Comparison of ENCODE assay signal across 22 mouse cellular contexts in genomic region chr5:84752053-84752452, GRCm38 (mm10).
A peak's percentile ranks its signal among the peaks of the same experiment; 100 is the strongest.
DNase-seq lines count a peak whose midpoint lies in the region; ATAC-seq and TF ChIP-seq lines count a peak whose summit lies in the region.
"Had no signal": no experiment of that assay in that cellular context is flagged by ENCODE, and none has a peak within 500 bp of the region (broad histone marks: within the 10 kb centered on the region; RNA-seq: fewer than 3 reads in every experiment).

No protein-coding gene starts in this region.

- TF ChIP-seq CTCF in layer of hippocampus, adult 2 months (conservative IDR thresholded peaks at IDR 0.05) = no peak

- no peak overlapping the region for H3K4me3 ChIP-seq in forebrain, embryonic 13.5 days
- no peak overlapping the region for H3K4me3 ChIP-seq in forebrain, embryonic 12.5 days (replicated peaks)
- no peak overlapping the region for H3K4me3 ChIP-seq in layer of hippocampus, adult 2 months
- H3K4me3 ChIP-seq in midbrain, embryonic 14.5 days (replicated peaks; ENCODE audit: low read depth, low read length) = no peak overlapping the region
- H3K4me3 ChIP-seq: embryonic facial prominence, embryonic 15.5 days; heart, embryonic 10.5 days; hindbrain, embryonic 13.5 days; kidney, embryonic 15.5 days; limb, embryonic 13.5 days; midbrain, embryonic 10.5 days; neural tube, embryonic 12.5 days had no signal

- H3K9me3 ChIP-seq in forebrain, embryonic 13.5 days (replicated peaks) = no peaks in the 10 kb centered on the region
- no peaks in the 10 kb centered on the region for H3K9me3 ChIP-seq in forebrain, embryonic 12.5 days
- H3K9me3 ChIP-seq in midbrain, embryonic 14.5 days (ENCODE audit: control insufficient read depth, low read length) = no peaks in the 10 kb centered on the region
- H3K9me3 ChIP-seq: embryonic facial prominence, embryonic 15.5 days; heart, embryonic 10.5 days; hindbrain, embryonic 13.5 days; kidney, embryonic 15.5 days; limb, embryonic 13.5 days; midbrain, embryonic 10.5 days; neural tube, embryonic 12.5 days had no signal

- H3K4me2 ChIP-seq in forebrain, embryonic 13.5 days = no peak overlapping the region
- H3K4me2 ChIP-seq in forebrain, embryonic 12.5 days = no peak overlapping the region
- H3K4me2 ChIP-seq in midbrain, embryonic 14.5 days (ENCODE audit: low read length) = no peak overlapping the region
- H3K4me2 ChIP-seq: embryonic facial prominence, embryonic 15.5 days; hindbrain, embryonic 13.5 days; kidney, embryonic 15.5 days; limb, embryonic 13.5 days; neural tube, embryonic 12.5 days had no signal

- peak; percentile 70; the same call in 1 of the 2 replicates for ATAC-seq in forebrain, embryonic 13.5 days
- ATAC-seq in forebrain, embryonic 12.5 days (ENCODE audit: low FRiP score) = no peak
- no peak for ATAC-seq in frontal cortex, adult (ENCODE audit: low TSS enrichment)
- no peak for ATAC-seq in midbrain, embryonic 14.5 days (ENCODE audit: low FRiP score, low TSS enrichment)
- ATAC-seq: intestine, embryonic 16.5 days had no signal

- no peaks in the 10 kb centered on the region for H3K27me3 ChIP-seq in forebrain, embryonic 13.5 days
- H3K27me3 ChIP-seq in forebrain, embryonic 12.5 days = no peaks in the 10 kb centered on the region
- H3K27me3 ChIP-seq in midbrain, embryonic 14.5 days (ENCODE audit: control insufficient read depth, insufficient read depth, low read length) = no peaks in the 10 kb centered on the region
- H3K27me3 ChIP-seq: embryonic facial prominence, embryonic 15.5 days; hindbrain, embryonic 13.5 days; kidney, embryonic 15.5 days; limb, embryonic 13.5 days; neural tube, embryonic 12.5 days had no signal

- H3K4me1 ChIP-seq in forebrain, embryonic 13.5 days = no peaks in the 10 kb centered on the region
- no peaks in the 10 kb centered on the region for H3K4me1 ChIP-seq in forebrain, embryonic 12.5 days
- H3K4me1 ChIP-seq in midbrain, embryonic 14.5 days (ENCODE audit: control insufficient read depth, insufficient read depth, low read length) = no peaks in the 10 kb centered on the region
- H3K4me1 ChIP-seq: embryonic facial prominence, embryonic 15.5 days; heart, embryonic 10.5 days; hindbrain, embryonic 13.5 days; kidney, embryonic 15.5 days; limb, embryonic 13.5 days; midbrain, embryonic 10.5 days; neural tube, embryonic 12.5 days had no signal

- H3K9ac ChIP-seq in forebrain, embryonic 13.5 days = no peak overlapping the region
- H3K9ac ChIP-seq in forebrain, embryonic 12.5 days = no peak overlapping the region
- H3K9ac ChIP-seq in midbrain, embryonic 14.5 days (replicated peaks; ENCODE audit: low read length) = no peak overlapping the region
- H3K9ac ChIP-seq: embryonic facial prominence, embryonic 15.5 days; hindbrain, embryonic 13.5 days; kidney, embryonic 15.5 days; limb, embryonic 13.5 days; liver, embryonic 14.5 days; neural tube, embryonic 12.5 days had no signal

- H3K36me3 ChIP-seq in forebrain, embryonic 13.5 days (ENCODE audit: poor library complexity, severe bottlenecking) = no peaks in the 10 kb centered on the region
- H3K36me3 ChIP-seq in forebrain, embryonic 12.5 days (replicated peaks) = no peaks in the 10 kb centered on the region
- H3K36me3 ChIP-seq in midbrain, embryonic 14.5 days (ENCODE audit: control insufficient read depth, insufficient read depth, low read length) = no peaks in the 10 kb centered on the region
- H3K36me3 ChIP-seq: embryonic facial prominence, embryonic 15.5 days; heart, embryonic 10.5 days; hindbrain, embryonic 13.5 days; kidney, embryonic 15.5 days; limb, embryonic 13.5 days; midbrain, embryonic 10.5 days; neural tube, embryonic 12.5 days had no signal

- DNase-seq in Muller cell, postnatal 12 days (ENCODE audit: inconsistent ontology term) = peak; percentile 64
- peak; percentile 40 for DNase-seq in brain, embryonic 18.5 days (ENCODE audit: low read depth, low spot score)
- peak; percentile 56 to 64 for DNase-seq in layer of hippocampus, adult 2 months (ENCODE audit: low spot score in 2 of 2)
- no peak for DNase-seq in spleen, postnatal 14 days (ENCODE audit: low spot score in 2 of 2)
- DNase-seq in midbrain, embryonic 14.5 days = no peak
- DNase-seq: B cell, adult 2 months; heart, postnatal 14 days; kidney, postnatal 4 days; thymus, postnatal 25 days had no signal

- H3K27ac ChIP-seq in forebrain, embryonic 13.5 days = no peak overlapping the region
- H3K27ac ChIP-seq in forebrain, embryonic 12.5 days = no peak overlapping the region
- no peak overlapping the region for H3K27ac ChIP-seq in layer of hippocampus, adult 2 months
- no peak overlapping the region for H3K27ac ChIP-seq in midbrain, embryonic 14.5 days (replicated peaks; ENCODE audit: low read depth, low read length)
- H3K27ac ChIP-seq: embryonic facial prominence, embryonic 15.5 days; heart, embryonic 10.5 days; hindbrain, embryonic 13.5 days; kidney, embryonic 15.5 days; limb, embryonic 13.5 days; liver, embryonic 14.5 days; macrophage; midbrain, embryonic 10.5 days; neural tube, embryonic 12.5 days had no signal

Comparison
In these comparisons a context has a peak if more than half of its experiments do, and no peak if none do; other contexts are left out.
1. DNase-seq: peak in Muller cell, postnatal 12 days (single experiment), brain, embryonic 18.5 days (single experiment) and layer of hippocampus, adult 2 months (2 of 2); none in spleen, postnatal 14 days (0 of 2) and midbrain, embryonic 14.5 days (single experiment).